Mouse (Mus musculus) hindbrain, embryonic 16.5 days (tissue): Measurements from ENCODE around the gene Smarcb1. TPM values are rescaled to one million over a fixed set of nuclear protein-coding genes. Genes with fewer than 3 reads are reported as not detected.
A peak's percentile ranks its signal among the peaks of the same experiment; 100 is the strongest.

Experiments
- ATAC-seq: fragments of 200-750 bp; cut with Nextera tagmentation; 2 replicates; pipeline ENCODE4 v1.8.0; 2017; ENCODE audit warnings: moderate TSS enrichment, moderate library complexity
- H3K27ac ChIP-seq: fragments of 300-500 bp; sonication (generic); 2 replicates; pipeline ENCODE4 v1.5.1; 2014; ENCODE audit warnings: low read depth, mild to moderate bottlenecking, control low read depth, low read length, moderate library complexity
- H3K27me3 ChIP-seq: fragments of 300-500 bp; sonication (generic); replicated peaks from 2 replicates; pipeline ENCODE4 v1.6.1; 2014; ENCODE audit warnings: low read length; ENCODE audit not compliant: control insufficient read depth, insufficient read depth
- H3K36me3 ChIP-seq: fragments of 300-500 bp; sonication (generic); 2 replicates; pipeline ENCODE4 v1.6.1; 2014; ENCODE audit warnings: mild to moderate bottlenecking, low read length, moderate library complexity, mixed read lengths; ENCODE audit not compliant: control insufficient read depth, insufficient read depth
- H3K4me1 ChIP-seq: fragments of 300-500 bp; sonication (generic); 2 replicates; pipeline ENCODE4 v1.6.1; 2014; ENCODE audit warnings: low read depth, low read length; ENCODE audit not compliant: control insufficient read depth, insufficient read depth
- H3K4me2 ChIP-seq: fragments of 300-500 bp; sonication (generic); 2 replicates; pipeline ENCODE4 v1.6.1; 2014; ENCODE audit warnings: mild to moderate bottlenecking, low read length, control low read depth, moderate library complexity
- H3K4me3 ChIP-seq: fragments of 300-500 bp; sonication (generic); 2 replicates; pipeline ENCODE4 v1.5.1; 2014; ENCODE audit warnings: mild to moderate bottlenecking, low read length, control low read depth, moderate library complexity
- H3K9ac ChIP-seq: fragments of 300-500 bp; sonication (generic); 2 replicates; pipeline ENCODE4 v1.6.1; 2014; ENCODE audit warnings: low read depth, mild to moderate bottlenecking, control low read depth, low read length, moderate library complexity
- H3K9me3 ChIP-seq: fragments of 300-500 bp; sonication (generic); 2 replicates; pipeline ENCODE4 v1.6.1; 2014; ENCODE audit warnings: mild to moderate bottlenecking, low read length, moderate library complexity; ENCODE audit not compliant: control insufficient read depth
- WGBS: fragments of 180-500 bp; shearing (Covaris S2); extraction: QIAGEN DNeasy Blood & Tissue Kit; methylation state at CpG from one replicate; pipeline ENCODE4 v1.1.7; 2014; 5-methylcytosine and 5-hydroxymethylcytosine counted together
- polyA plus RNA-seq: library from polyadenylated mRNA; unstranded; fragments of >200 nt; fragmentation: Nextera tagmentation; extraction: Ambion mirVana; gene quantifications from 2 replicates; pipeline ENCODE4 v1.2.1, GENCODE M21; 2015

Gene Smarcb1
- polyA plus RNA-seq, 1 experiment from 2014 or later, result 252 TPM

- Histone ChIP-seq H3K27ac (no peak overlapping the region), H3K4me1 (peaks cover 16% of the 10 kb centered on the region), H3K9me3 (no peaks in the 10 kb centered on the region), H3K27me3 (no peaks in the 10 kb centered on the region), H3K36me3 (no peaks in the 10 kb centered on the region), H3K4me3 (no peak overlapping the region), H3K9ac (no peak overlapping the region), H3K4me2 (no peak overlapping the region)
- no peak for ATAC-seq
- WGBS, result 84% methylated on average over 15 of the region's 15 CpGs
Observed at GRCm38 (mm10) chr10:75855416-75855981, 65.9 kb downstream of the Smarcb1 start.

- no peak overlapping the region for H3K27ac ChIP-seq
- 85% methylated on average over 6 of the region's 6 CpGs for WGBS
- no peak for ATAC-seq
- H3K4me1 ChIP-seq, result peaks cover 12% of the 10 kb centered on the region
- H3K4me3 ChIP-seq, result no peak overlapping the region
- no peak overlapping the region for H3K9ac ChIP-seq
- H3K27me3 ChIP-seq, result no peaks in the 10 kb centered on the region
- no peaks in the 10 kb centered on the region for H3K9me3 ChIP-seq
- H3K4me2 ChIP-seq, result no peak overlapping the region
- H3K36me3 ChIP-seq, result no peaks in the 10 kb centered on the region
Observed at GRCm38 (mm10) chr10:75854791-75855190, 66.6 kb downstream of the Smarcb1 start.

DNA sequence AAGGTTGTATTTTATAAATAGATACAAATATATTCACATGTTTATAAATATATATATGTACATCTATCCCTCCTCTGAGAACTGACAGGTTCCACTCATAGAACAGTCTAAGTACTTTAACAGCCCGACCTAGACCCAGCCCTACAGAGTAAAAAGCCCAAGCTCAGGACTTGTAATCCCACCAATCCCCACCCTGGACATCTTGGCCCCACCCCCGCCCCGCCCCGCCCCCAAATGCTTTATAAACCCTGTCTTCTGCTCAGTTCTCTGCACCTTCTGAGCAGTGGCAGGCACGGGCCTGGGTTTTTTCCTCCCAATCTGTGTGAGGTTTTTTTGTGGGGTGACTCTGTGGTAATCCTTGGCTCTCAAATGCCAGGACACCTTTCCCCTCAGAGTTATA is 67.3 kb downstream of the Smarcb1 start:
- H3K27me3 ChIP-seq, result no peaks in the 10 kb centered on the region
- no peak overlapping the region for H3K4me3 ChIP-seq
- H3K27ac ChIP-seq, result no peak overlapping the region
- H3K36me3 ChIP-seq, result no peaks in the 10 kb centered on the region
- 0 out of 2 replicates have a peak, but pooled peaks have one; percentile 12 for ATAC-seq
- no peak overlapping the region for H3K9ac ChIP-seq
- H3K4me1 ChIP-seq, result peaks cover 12% of the 10 kb centered on the region
- 56% methylated on average over 5 of the region's 5 CpGs for WGBS
- no peak overlapping the region for H3K4me2 ChIP-seq
- no peaks in the 10 kb centered on the region for H3K9me3 ChIP-seq

DNA sequence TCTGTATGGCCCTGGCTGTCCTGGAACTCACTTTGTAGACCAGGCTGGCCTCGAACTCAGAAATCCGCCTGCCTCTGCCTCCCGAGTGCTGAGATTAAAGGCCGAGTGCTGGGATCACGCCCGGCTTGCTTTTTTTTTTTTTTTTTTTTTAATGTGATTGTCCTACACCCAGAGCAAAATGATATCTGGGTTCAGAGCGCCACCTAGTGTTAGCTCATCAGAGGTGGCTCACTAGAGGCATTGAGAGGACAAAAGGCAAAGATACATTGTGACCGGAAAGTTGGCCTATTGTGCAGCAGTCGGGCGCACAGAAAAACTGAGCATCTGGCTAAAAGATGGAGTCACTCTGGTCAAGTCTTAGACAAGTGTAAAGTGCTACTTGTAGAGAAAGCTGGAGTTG is 68.0 kb downstream of the Smarcb1 start:
- H3K4me3 ChIP-seq, result no peak overlapping the region
- H3K36me3 ChIP-seq, result no peaks in the 10 kb centered on the region
- no peaks in the 10 kb centered on the region for H3K9me3 ChIP-seq
- no peak overlapping the region for H3K27ac ChIP-seq
- H3K27me3 ChIP-seq, result no peaks in the 10 kb centered on the region
- no peak overlapping the region for H3K9ac ChIP-seq
- H3K4me2 ChIP-seq, result no peak overlapping the region
- 17% methylated on average over 10 of the region's 10 CpGs for WGBS
- ATAC-seq, result peak; percentile 55; the same call in 1 of the 2 replicates
- H3K4me1 ChIP-seq, result peaks cover 9% of the 10 kb centered on the region

DNA sequence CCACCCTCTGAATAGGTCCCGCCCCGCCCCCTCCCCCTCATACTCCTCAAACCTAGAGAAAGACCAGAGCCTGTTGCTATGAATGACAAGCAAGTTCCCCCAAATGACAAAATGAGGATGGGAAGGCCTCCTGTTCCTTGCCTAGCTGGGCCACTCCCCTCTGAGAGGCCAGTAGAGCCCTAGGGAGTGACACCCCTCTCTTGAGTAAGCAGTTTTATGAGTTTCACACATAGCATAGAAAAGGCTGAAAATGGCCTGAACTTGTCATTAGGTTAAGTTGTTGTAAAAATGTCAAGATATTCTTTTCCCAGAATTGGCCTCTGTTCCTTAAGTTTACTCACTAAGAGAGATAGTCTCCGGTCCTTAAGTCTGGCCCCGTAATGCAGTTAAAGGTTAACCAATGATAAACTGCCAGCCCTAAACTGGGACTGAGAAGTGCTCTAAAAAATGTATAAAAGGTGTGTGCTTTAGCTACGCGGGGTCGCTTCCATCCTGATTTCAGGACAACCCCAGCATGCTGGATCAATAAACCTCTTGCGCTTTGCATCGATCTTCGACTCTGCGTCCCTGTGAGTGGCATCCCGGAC is 68.8 kb downstream of the Smarcb1 start:
- WGBS, result 93% methylated on average over 12 of the region's 12 CpGs

GRCm38 (mm10) chr10:75851681-75852080 is 69.7 kb downstream of the Smarcb1 start:
- Histone ChIP-seq H3K4me1 (peaks cover 4% of the 10 kb centered on the region), H3K4me2 (no peak overlapping the region), H3K27ac (no peak overlapping the region), H3K36me3 (no peaks in the 10 kb centered on the region), H3K9me3 (no peaks in the 10 kb centered on the region), H3K27me3 (no peaks in the 10 kb centered on the region), H3K4me3 (no peak overlapping the region), H3K9ac (no peak overlapping the region)
- 36% methylated on average over 3 of the region's 3 CpGs for WGBS
- ATAC-seq, result no peak

More for the DNA sequence above, 68.8 kb downstream of the Smarcb1 start:
- Histone ChIP-seq H3K9me3 (no peaks in the 10 kb centered on the region), H3K27ac (no peak overlapping the region), H3K4me3 (no peak overlapping the region), H3K4me2 (no peak overlapping the region), H3K36me3 (no peaks in the 10 kb centered on the region), H3K9ac (no peak overlapping the region), H3K27me3 (no peaks in the 10 kb centered on the region), H3K4me1 (peaks cover 5% of the 10 kb centered on the region)
- no peak for ATAC-seq

DNA sequence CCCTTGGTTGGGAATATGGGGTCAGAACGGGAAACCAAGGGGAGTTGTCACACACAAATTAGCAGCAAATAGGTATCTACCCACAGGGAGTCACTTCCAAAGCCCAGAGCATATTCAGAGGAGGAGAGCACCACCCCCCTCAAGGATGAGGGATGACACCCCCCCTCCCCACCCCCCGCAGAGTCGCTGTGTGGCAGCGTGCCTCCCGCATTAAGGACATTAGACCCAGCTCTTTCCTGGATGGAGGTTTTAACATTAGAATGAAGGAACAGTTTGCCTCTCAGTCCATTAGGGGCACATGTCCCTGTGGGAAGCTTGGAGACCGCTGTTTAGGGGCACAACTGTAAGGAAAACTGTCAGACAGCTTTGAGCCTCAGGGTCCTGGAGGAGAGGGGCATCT is 70.3 kb downstream of the Smarcb1 start:
- no peak overlapping the region for H3K4me3 ChIP-seq
- ATAC-seq, result no peak
- H3K9ac ChIP-seq, result no peak overlapping the region
- no peak overlapping the region for H3K27ac ChIP-seq
- peaks cover 4% of the 10 kb centered on the region for H3K4me1 ChIP-seq
- H3K27me3 ChIP-seq, result no peaks in the 10 kb centered on the region
- WGBS, result 4% methylated on average over 6 of the region's 6 CpGs
- H3K4me2 ChIP-seq, result no peak overlapping the region
- H3K9me3 ChIP-seq, result no peaks in the 10 kb centered on the region
- no peaks in the 10 kb centered on the region for H3K36me3 ChIP-seq

- H3K9me3 ChIP-seq, result no peaks in the 10 kb centered on the region
- H3K27me3 ChIP-seq, result no peaks in the 10 kb centered on the region
- no peaks in the 10 kb centered on the region for H3K36me3 ChIP-seq
- ATAC-seq, result no peak
- H3K4me1 ChIP-seq, result peaks cover 4% of the 10 kb centered on the region
- no peak overlapping the region for H3K9ac ChIP-seq
- no peak overlapping the region for H3K4me3 ChIP-seq
- H3K4me2 ChIP-seq, result no peak overlapping the region
- H3K27ac ChIP-seq, result no peak overlapping the region
- WGBS, result 29% methylated on average over 3 of the region's 3 CpGs
Observed at GRCm38 (mm10) chr10:75848382-75848781, 73.0 kb downstream of the Smarcb1 start.
